7 mouse cellular contexts compared by ENCODE assay signal in the genomic region with DNA sequence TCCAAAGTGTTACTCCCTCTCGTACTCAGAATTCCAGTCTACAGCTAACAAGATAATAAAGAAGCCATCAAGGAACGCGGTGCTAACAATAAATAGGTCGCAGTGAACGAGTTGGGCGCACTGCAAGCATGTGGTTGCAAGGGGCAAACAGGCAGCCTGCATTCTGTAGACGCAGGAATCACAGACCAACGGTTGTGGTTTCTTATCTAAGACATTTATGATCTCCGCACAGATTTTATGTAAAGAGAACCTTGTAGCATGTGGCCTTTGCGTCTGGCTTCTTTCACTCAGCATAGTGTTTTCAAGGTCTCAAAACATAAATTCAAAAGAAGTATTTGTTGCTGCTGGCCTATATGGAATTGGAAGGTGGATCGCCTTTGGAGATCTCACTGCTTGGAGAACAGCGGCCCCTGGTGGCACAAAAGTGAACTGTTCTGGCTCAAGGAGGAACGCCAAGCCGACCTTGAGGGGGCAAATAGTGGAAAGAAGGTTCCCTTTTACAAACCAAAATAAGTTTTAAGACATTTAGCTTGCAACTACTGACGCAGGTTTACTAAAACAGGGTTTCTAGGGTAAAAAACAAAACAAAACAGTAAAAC. TPM values are rescaled to one million over a fixed set of nuclear protein-coding genes. Genes with fewer than 3 reads are reported as not detected.
A peak's percentile ranks its signal among the peaks of the same experiment; 100 is the strongest.
DNase-seq lines count a peak whose midpoint lies in the region; ATAC-seq lines count a peak whose summit lies in the region.

No protein-coding gene starts in this region.

- intact Hi-C loops in left cerebral cortex, postnatal 10 days (cut with DNase I): loop anchor here (2.0 to 10.0 kb wide), 3 partner anchors 254 to 766 kb away; no protein-coding TSS in a partner anchor

- no peaks in the 10 kb centered on the region for H3K27me3 ChIP-seq in hindbrain, embryonic 15.5 days
- no peaks in the 10 kb centered on the region for H3K27me3 ChIP-seq in midbrain, embryonic 13.5 days

- no peaks in the 10 kb centered on the region for H3K36me3 ChIP-seq in hindbrain, embryonic 15.5 days
- no peaks in the 10 kb centered on the region for H3K36me3 ChIP-seq in midbrain, embryonic 13.5 days

- DNase-seq in cerebellum, adult 9-11 months: peak; percentile 42
- peak; percentile 80 to 83 for DNase-seq in frontal cortex, postnatal 36 days (ENCODE audit: low spot score in 2 of 2)
- DNase-seq in left cerebral cortex, postnatal 10 days (ENCODE audit: extremely low spot score in 1 of 2, low spot score in 2 of 2): peak; percentile 57 to 70
- DNase-seq in spleen, adult 12 weeks (ENCODE audit: low spot score): peak; percentile 15

- no peak overlapping the region for H3K4me2 ChIP-seq in hindbrain, embryonic 15.5 days
- no peak overlapping the region for H3K4me2 ChIP-seq in midbrain, embryonic 13.5 days (replicated peaks)

- H3K27ac ChIP-seq in hindbrain, embryonic 15.5 days (replicated peaks): no peak overlapping the region
- no peak overlapping the region for H3K27ac ChIP-seq in midbrain, embryonic 13.5 days

- WGBS in hindbrain, embryonic 15.5 days: 30% methylated on average over 15 of the region's 15 CpGs
- 24% methylated on average over 15 of the region's 15 CpGs for WGBS in midbrain, embryonic 13.5 days

- H3K4me1 ChIP-seq in hindbrain, embryonic 15.5 days (replicated peaks): 0 out of 2 replicates have a peak, but pooled peaks cover 3% of the 10 kb centered on the region
- no peaks in the 10 kb centered on the region for H3K4me1 ChIP-seq in midbrain, embryonic 13.5 days (replicated peaks)

- H3K9ac ChIP-seq in hindbrain, embryonic 15.5 days: no peak overlapping the region
- H3K9ac ChIP-seq in midbrain, embryonic 13.5 days (replicated peaks): no peak overlapping the region

- peak; percentile 49 for ATAC-seq in activated CD4-positive, CD25-positive, alpha-beta regulatory T cell, adult 4 months
- 0 out of 2 replicates have a peak, but pooled peaks have one; percentile 44 for ATAC-seq in hindbrain, embryonic 15.5 days (ENCODE audit: low FRiP score, low read depth)
- ATAC-seq in midbrain, embryonic 13.5 days: peak; percentile 62; the same call in 1 of the 2 replicates

- H3K4me3 ChIP-seq in hindbrain, embryonic 15.5 days: no peak overlapping the region
- no peak overlapping the region for H3K4me3 ChIP-seq in midbrain, embryonic 13.5 days (replicated peaks)

- H3K9me3 ChIP-seq in hindbrain, embryonic 15.5 days: no peaks in the 10 kb centered on the region
- H3K9me3 ChIP-seq in midbrain, embryonic 13.5 days: no peaks in the 10 kb centered on the region

RNA-seq across cellular contexts. Expression of a gene that starts 3.2 kb away (rescaled TPM):
- polyA plus RNA-seq in activated CD4-positive, CD25-positive, alpha-beta regulatory T cell, adult 4 months (2017; shearing (Covaris generic)): not detected
- polyA plus RNA-seq in hindbrain, embryonic 15.5 days (2015; fragmentation: Nextera tagmentation; extraction: Ambion mirVana): not detected in 2 replicates
- not detected for total RNA-seq in left cerebral cortex, postnatal 10 days (2021)
- not detected in 2 replicates for polyA plus RNA-seq in midbrain, embryonic 13.5 days (2015; fragmentation: Nextera tagmentation; extraction: Ambion mirVana)

Comparison
In these comparisons a context has a peak if more than half of its experiments do, and no peak if none do; other contexts are left out.
1. DNase-seq: peak in every context shown above with its lines; median percentile 82 in frontal cortex, postnatal 36 days; 64 in left cerebral cortex, postnatal 10 days; 42 in cerebellum, adult 9-11 months; 15 in spleen, adult 12 weeks.